Mouse (Mus musculus): ENCODE data around the gene Pfn3.

DNA sequence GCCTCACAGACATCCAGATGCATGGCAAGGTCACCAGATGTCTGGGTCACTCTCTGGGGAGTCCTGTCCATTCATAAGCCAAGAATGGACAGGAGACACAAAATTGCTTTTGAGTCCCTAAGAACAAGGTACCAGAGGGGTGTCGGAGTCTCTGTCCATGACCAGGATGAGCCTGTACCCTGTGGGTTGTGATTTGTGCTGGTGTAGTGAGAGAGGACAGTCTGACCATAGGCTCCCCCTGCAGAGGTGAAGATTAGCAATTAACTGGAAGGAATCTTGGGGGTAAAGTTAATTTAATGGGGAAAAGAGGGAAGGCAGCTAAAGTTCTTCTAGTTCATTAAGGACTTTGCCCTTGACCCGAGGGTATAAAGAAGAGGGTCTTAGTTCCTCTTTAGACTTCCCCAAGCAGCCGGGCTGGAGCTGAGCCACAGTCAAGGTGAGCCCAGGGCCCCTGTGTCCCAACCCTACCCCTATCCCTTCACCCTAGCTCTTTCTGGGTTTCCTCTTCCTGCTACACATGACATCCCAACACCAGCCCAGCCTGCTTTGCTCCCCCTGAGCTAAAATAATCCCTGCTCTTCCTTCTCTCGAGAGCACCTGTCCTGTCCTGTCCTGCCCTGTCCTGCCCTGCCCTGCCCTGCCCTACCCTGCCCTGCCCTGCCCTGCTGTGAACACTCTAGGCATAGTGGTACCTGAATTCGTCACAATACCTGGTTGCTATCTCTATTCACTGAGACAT, 15.6 kb downstream of the Pfn3 start:
- no peak for TF ChIP-seq ZC3H11A (IDR thresholded peaks at IDR 0.05; ENCODE audit: borderline replicate concordance, low read depth, low read length)
- no peak for TF ChIP-seq CHD2 (IDR thresholded peaks at IDR 0.05; ENCODE audit: low read depth, low read length)
- no peak for TF ChIP-seq HCFC1 (IDR thresholded peaks at IDR 0.05; ENCODE audit: borderline replicate concordance, insufficient read depth, low read length)

Data from ES-E14 (cell line).